Mouse (Mus musculus) embryonic fibroblast, embryonic 13.5 days (primary cell): ENCODE measurements around the gene Fbxo24.

ENCODE experiments used
- CTCF ChIP-seq: IDR thresholded peaks from 2 replicates; pipeline ENCODE4 v1.5.1; 2011; ENCODE audit warnings: mild to moderate bottlenecking, control low read depth, low read length, moderate library complexity, borderline replicate concordance; ENCODE audit not compliant: insufficient read depth
- POLR2A ChIP-seq: IDR thresholded peaks from 2 replicates; pipeline ENCODE4 v1.6.1; 2011; ENCODE audit warnings: low read depth, mild to moderate bottlenecking, control low read depth, low read length, moderate library complexity

GRCm38 (mm10) chr5:137610548-137611244 lies 18.1 kb downstream of the Fbxo24 start:
- TF ChIP-seq POLR2A (peak; percentile 92), CTCF (no peak)
